Mouse (Mus musculus) CD4-positive, CD25-positive, alpha-beta regulatory T cell, adult 4 months (primary cell): Measurements from ENCODE around the gene Rps6kb2. TPM values are rescaled to one million over a fixed set of nuclear protein-coding genes. Genes with fewer than 3 reads are reported as not detected.

Source experiments
- ATAC-seq: one replicate; pipeline ENCODE4 v1.8.0; 2017
- polyA plus RNA-seq, 2 experiments: library from polyadenylated mRNA; unstranded; fragments of 100-300 nt; shearing (Covaris generic); gene quantifications; one replicate each; pipeline ENCODE4 v1.2.1; 2017

The Rps6kb2 gene
- polyA plus RNA-seq, 2 experiments from 2014 or later: 31.7 to 39.0 TPM

GRCm38 (mm10) chr19:4154437-4155222, 8.5 kb downstream of the Rps6kb2 start:
- ATAC-seq: peak; percentile 84

- ATAC-seq: no peak
Observed at GRCm38 (mm10) chr19:4153232-4153654, 9.9 kb downstream of the Rps6kb2 start, which contains the start of gene Ptprcap. Gene Ptprcap, plus strand, starts transcription at chr19:4153604.

DNA sequence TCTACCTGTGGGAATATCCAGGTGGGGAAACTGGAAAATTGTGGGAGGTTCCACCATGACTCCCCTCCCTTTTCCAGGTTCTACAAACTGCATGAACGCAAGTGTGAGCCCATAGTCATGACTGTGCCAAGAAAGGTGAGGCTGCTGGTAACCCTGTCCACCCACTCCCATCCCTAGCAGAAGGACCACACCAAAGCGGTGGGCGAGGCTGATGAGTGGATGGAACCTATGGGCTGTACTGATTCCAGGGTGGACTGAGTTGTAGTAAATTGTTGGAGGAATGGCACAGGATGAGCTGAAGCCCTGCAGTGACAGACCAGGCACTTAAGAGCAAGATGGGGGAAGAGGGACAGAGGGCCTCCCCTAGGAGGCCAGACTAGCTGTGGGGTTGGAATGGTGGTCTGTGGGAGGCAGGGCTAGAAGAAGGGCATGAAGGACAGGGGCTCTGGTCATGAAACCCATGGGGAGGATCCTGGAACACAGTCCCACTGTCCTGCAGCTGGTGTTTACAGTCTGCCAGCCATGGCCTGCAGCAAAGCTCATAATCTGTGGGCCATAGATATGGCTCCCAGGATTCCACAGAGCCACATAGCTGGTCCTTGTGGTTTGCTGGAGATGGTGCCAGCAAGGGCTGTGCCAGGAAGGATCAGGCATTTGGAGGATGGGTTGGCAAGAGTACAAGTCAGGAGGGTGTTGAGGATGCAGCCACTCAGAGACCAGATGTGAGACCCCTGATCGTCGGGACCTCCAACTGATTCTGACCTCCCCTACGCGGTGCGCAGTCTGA, 10.5 kb downstream of the Rps6kb2 start:
- ATAC-seq: no peak

DNA sequence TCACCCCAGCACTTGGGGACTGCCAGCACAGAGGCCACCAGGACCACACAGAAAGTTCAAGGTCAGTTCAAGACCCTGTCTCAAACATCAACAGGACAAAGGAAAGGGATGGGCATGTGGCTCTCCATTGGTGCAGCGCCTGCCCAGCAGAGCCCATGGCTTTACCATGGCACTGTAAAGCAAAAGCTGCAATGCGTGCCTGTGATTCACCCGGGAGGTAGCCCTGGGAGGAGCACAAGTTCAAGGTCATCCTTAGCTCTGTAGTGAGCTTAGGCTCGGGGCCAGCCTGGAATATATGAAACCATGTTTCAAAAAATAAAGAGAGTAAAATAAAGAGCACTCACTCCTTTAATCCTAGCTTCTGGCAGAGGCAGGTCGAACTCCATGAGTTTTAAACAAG, 11.3 kb downstream of the Rps6kb2 start:
- ATAC-seq: no peak

GRCm38 (mm10) chr19:4151488-4151860, 11.7 kb downstream of the Rps6kb2 start:
- no peak for ATAC-seq

GRCm38 (mm10) chr19:4150567-4151487, 12.3 kb downstream of the Rps6kb2 start:
- ATAC-seq: no peak

DNA sequence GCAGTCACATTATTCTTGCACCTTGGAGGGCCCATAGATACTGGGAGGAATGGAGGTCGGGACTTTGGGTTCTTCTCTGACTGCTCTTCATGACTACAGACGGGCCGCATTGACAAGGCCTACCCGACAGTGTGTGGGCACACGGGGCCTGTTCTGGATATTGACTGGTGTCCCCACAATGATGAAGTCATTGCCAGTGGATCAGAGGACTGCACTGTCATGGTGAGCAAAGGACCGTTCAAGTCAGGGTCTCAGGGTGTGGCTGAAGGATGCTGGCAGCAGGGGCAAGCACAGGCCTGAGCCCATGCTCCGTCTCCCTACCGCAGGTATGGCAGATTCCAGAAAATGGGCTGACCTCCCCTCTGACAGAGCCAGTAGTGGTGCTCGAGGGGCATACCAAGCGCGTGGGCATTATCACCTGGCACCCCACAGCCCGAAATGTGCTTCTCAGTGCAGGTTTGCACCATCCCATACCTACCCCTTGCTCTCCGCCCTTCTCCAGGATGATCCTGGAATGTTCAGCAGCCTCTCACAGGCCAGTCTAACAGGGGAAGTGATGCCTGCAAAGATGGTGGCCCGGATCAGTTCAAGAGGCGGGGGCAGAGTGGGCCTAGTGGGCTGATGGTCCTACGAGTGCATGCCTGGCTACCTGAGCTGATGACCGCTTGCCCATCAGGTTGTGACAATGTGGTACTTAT, 13.2 kb downstream of the Rps6kb2 start:
- no peak for ATAC-seq

- no peak for ATAC-seq
Observed at GRCm38 (mm10) chr19:4149283-4149682, 13.9 kb downstream of the Rps6kb2 start.

GRCm38 (mm10) chr19:4148819-4149218, 14.3 kb downstream of the Rps6kb2 start:
- no peak for ATAC-seq

- ATAC-seq: peak; percentile 98
Observed at GRCm38 (mm10) chr19:4148491-4148806, 14.7 kb downstream of the Rps6kb2 start, which contains the start of gene Coro1b. Gene Coro1b, plus strand, starts transcription at chr19:4148619.

GRCm38 (mm10) chr19:4147782-4148490, 15.2 kb downstream of the Rps6kb2 start:
- ATAC-seq: no peak

- ATAC-seq: no peak
Observed at GRCm38 (mm10) chr19:4147022-4147405, 16.1 kb downstream of the Rps6kb2 start.

- no peak for ATAC-seq
Observed at GRCm38 (mm10) chr19:4146366-4147021, 16.7 kb downstream of the Rps6kb2 start.

DNA sequence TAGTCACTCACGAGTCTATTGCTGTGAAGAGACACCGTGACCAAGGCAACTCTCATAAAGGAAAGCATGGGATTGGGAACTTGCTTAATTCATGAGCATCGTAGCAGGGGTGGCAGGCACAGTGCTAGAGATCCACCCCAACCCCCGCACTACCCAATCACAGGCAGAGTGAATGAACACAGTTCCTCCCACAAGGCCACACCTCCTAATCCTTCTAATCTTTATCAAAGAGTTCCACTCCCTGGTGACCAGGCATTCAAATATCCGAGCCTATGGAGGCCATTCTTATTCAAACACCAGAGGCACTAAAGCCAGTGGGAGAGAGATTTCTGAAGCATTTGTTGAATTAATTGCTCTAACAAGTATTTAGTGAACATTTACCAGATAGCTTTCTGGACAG, 17.2 kb downstream of the Rps6kb2 start:
- ATAC-seq: no peak

DNA sequence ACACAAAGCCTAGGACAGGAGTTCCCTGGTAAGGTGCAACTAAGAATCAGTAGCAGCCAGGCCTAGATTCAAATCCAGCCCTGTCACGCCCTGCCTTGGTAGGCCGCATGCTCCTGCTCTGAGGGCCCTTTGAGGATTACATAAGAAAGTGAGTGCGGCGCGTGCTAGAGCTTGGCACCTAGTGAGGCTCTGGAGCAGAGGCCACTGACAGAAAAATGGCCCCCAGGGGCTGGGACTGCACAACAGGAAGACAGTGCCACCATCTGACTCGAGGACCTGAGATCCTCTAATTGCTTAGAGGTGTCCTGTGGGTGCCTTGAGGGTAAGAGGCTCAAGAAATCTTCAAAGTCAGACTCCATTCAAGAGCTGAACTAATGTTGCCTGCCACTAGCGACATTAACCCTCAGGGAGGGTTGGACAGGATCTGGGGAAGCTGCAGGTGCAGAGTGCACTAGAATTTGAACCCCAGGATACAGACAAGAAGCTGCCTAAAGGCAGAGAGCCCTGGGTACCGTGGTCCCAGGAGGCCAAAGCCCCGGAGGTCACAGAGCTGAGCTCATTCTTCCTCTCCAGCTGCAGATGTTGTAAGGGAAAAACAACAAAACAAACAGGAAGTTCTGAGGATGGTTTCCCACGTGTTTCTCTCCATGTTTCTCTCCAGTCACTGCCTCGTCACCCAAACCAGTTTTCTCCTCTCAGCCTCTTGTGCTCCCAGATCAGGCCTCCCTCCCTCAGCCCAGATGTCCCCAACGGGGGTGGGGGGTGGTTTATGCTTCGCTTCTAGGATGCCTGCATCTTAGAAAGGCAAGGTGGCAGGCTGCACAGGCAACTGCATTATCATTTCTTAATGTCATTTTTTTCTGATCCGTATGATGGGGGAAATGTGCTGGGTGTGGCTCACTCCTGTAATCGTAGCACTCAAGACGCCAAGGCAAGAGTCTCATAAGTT, 18.3 kb downstream of the Rps6kb2 start:
- no peak for ATAC-seq

DNA sequence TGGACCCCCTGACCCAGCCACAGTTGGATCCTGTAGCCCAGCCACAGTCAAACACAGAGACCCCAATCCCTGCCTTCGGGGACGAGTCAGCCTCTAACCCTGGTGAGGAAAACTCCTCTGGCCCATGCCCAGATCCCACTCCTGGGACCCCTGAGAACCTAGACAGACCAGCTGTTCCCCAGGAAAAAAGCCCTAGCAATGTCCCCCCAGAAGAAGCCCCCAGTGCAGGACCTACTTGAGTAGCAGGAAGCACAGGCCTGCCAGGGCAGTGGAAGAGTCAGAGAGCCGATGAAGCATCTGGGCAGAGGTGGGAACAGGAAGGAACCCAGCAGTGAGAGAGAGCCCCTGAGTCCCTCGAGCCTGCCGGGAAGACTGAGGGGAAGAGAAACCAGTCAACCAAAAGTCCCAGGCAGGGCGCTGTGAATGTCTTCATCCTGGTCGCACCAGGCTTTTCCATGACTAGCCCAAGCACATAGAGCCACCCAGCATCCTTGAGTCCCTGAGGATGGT, 19.3 kb downstream of the Rps6kb2 start, which contains the start of gene Cabp4:
TSS of gene Cabp4 (minus strand) at position 275 of the 510 bp plus-strand sequence.
- no peak for ATAC-seq

DNA sequence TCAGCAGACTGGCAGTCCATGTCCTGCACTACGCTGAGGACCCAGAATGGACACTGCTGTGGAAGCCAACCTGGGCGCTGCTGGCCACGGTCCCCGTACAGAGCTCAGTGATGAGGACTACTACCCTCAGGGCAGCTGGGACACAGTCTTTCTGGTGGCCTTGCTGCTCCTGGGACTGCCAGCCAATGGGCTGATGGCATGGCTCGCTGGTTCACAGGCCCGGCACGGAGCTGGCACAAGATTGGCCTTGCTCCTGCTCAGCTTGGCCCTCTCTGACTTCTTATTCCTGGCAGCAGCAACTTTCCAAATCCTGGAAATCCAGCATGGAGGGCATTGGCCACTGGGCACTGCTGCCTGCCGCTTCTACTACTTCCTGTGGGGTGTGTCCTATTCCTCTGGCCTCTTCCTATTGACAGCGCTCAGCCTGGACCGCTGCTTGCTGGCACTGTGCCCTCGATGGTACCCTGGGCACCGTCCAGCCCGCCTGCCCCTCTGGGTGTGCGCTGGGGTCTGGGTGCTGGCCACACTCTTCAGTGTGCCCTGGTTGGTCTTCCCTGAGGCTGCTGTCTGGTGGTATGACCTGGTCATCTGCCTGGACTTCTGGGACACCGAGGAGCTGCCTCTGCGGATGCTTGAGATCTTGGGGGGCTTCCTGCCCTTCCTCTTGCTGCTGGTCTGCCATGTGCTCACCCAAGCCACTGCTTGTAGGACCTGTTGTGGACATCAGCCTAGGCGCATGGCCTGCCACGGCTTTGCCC, 20.6 kb downstream of the Rps6kb2 start:
- no peak for ATAC-seq

DNA sequence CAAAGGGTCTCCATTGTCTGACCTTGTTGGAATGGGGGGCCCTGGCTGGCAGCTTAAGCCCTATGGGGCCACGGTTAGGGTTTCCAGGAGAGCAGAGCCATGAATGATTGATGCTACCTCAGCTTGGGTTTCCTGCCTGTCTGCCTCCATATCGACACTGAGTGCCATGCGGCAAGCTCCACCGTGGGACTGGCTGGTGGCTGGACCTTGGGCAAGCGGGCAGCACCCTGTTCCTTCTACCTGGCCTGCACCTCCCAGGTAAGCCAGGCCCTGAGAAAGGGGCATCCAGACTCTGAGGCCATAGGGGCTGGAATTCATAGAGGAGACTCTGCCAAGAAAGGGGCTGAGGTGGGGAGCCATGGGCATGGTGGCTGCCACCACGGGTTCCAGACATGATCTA, 23.0 kb downstream of the Rps6kb2 start:
- no peak for ATAC-seq

- ATAC-seq: no peak
Observed at GRCm38 (mm10) chr19:4139446-4139845, 23.7 kb downstream of the Rps6kb2 start, which contains the start of gene Gpr152. Gene Gpr152, plus strand, starts transcription at chr19:4139787.
